Mouse (Mus musculus) CH12.LX (cell line): ENCODE data around the gene D10Wsu102e. TPM values are rescaled to one million over a fixed set of nuclear protein-coding genes. Genes with fewer than 3 reads are reported as not detected.

Experiments used
- DNase-seq: peaks from one replicate; pipeline ENCODE4 v3.0.0-alpha.2; 2013; ENCODE audit errors: extremely low read depth
- H3K27ac ChIP-seq: 2 replicates; pipeline ENCODE4 v1.5.1; 2012; ENCODE audit warnings: low read depth, mild to moderate bottlenecking, control low read depth, moderate library complexity; ENCODE audit not compliant: insufficient read depth
- H3K27me3 ChIP-seq: replicated peaks from 2 replicates; pipeline ENCODE3; 2012; ENCODE audit warnings: inconsistent platforms
- H3K36me3 ChIP-seq, 2 experiments: replicated peaks in 1 of 2; 2 replicates each; pipeline versions ENCODE3 to v1.6.1; 2012; ENCODE audit warnings: inconsistent platforms in 1 of 2, low read length in 1 of 2, mild to moderate bottlenecking in 1 of 2, mixed read lengths in 1 of 2, moderate library complexity in 1 of 2; ENCODE audit not compliant: control insufficient read depth in 1 of 2, insufficient read depth in 1 of 2
- H3K4me1 ChIP-seq, 2 experiments: 2 replicates each; pipeline ENCODE4 v1.6.1; 2012; ENCODE audit warnings: inconsistent platforms in 1 of 2, moderate library complexity in 1 of 2; ENCODE audit not compliant: insufficient read depth in 2 of 2, control insufficient read depth in 1 of 2
- H3K4me2 ChIP-seq: 2 replicates; pipeline ENCODE4 v1.6.1; 2012; ENCODE audit warnings: low read depth, mild to moderate bottlenecking, control low read depth; ENCODE audit not compliant: poor library complexity, insufficient read depth, severe bottlenecking
- H3K4me3 ChIP-seq, 3 experiments: fragments of 150-350 bp in 1 of 3; sonication (generic) in 1 of 3; replicated peaks in 1 of 3; 2 replicates each; pipeline versions ENCODE3 to v1.5.1; 2011 to 2012; ENCODE audit warnings: low read depth in 2 of 3, low read length in 2 of 3, mild to moderate bottlenecking in 2 of 3, moderate library complexity in 2 of 3, control low read depth in 1 of 3, improper control_type of control experiment in 1 of 3, inconsistent platforms in 1 of 3, mixed read lengths in 1 of 3; ENCODE audit not compliant: poor library complexity in 1 of 3
- H3K79me2 ChIP-seq: replicated peaks from 2 replicates; pipeline ENCODE4 v1.6.1; 2012; ENCODE audit warnings: mild to moderate bottlenecking, moderate library complexity; ENCODE audit not compliant: control insufficient read depth, poor library complexity, insufficient read depth, severe bottlenecking; ENCODE audit errors: extremely low read depth
- H3K9ac ChIP-seq: 2 replicates; pipeline ENCODE4 v1.6.1; 2012; ENCODE audit warnings: low read depth, mild to moderate bottlenecking, control low read depth, moderate library complexity; ENCODE audit not compliant: insufficient read depth
- H3K9me3 ChIP-seq: replicated peaks from 2 replicates; pipeline ENCODE3; 2012; ENCODE audit warnings: low read length, inconsistent platforms, mixed read lengths
- CTCF ChIP-seq, 2 experiments: IDR thresholded peaks in 1 of 2; conservative IDR thresholded peaks in 1 of 2; 2 replicates each; pipeline ENCODE4 v1.5.1; 2011 to 2012; ENCODE audit warnings: low read depth in 2 of 2, low read length in 2 of 2, improper control_type of control experiment in 1 of 2, inconsistent platforms in 1 of 2, mild to moderate bottlenecking in 1 of 2, moderate library complexity in 1 of 2
- ELF1 ChIP-seq: IDR thresholded peaks from 2 replicates; pipeline ENCODE4 v1.6.1; 2014; ENCODE audit warnings: low read depth, mild to moderate bottlenecking, inconsistent platforms, low read length, improper control_type of control experiment
- ETS1 ChIP-seq: conservative IDR thresholded peaks from 2 replicates; pipeline ENCODE4 v1.6.1; 2012; ENCODE audit warnings: low read depth, mild to moderate bottlenecking, inconsistent platforms, low read length, improper control_type of control experiment, moderate library complexity
- KAT2A ChIP-seq: IDR thresholded peaks from 2 replicates; pipeline ENCODE4 v1.6.1; 2012; ENCODE audit warnings: low read length, improper control_type of control experiment, inconsistent platforms; ENCODE audit not compliant: insufficient replicate concordance
- MAX ChIP-seq: IDR thresholded peaks from 2 replicates; pipeline ENCODE4 v1.6.1; 2011; ENCODE audit warnings: low read length, improper control_type of control experiment
- MEF2A ChIP-seq: IDR thresholded peaks from 2 replicates; pipeline ENCODE4 v1.6.1; 2014; ENCODE audit warnings: low read depth, mild to moderate bottlenecking, inconsistent platforms, low read length, improper control_type of control experiment, borderline replicate concordance
- MXI1 ChIP-seq: IDR thresholded peaks from 2 replicates; pipeline ENCODE4 v1.6.1; 2011; ENCODE audit warnings: mild to moderate bottlenecking, low read depth, low read length, improper control_type of control experiment
- MYC ChIP-seq: IDR thresholded peaks from 2 replicates; pipeline ENCODE4 v1.6.1; 2011; ENCODE audit warnings: low read depth, mild to moderate bottlenecking, improper control_type of control experiment, low read length
- NELFE ChIP-seq: IDR thresholded peaks from 2 replicates; pipeline ENCODE4 v1.6.1; 2011; ENCODE audit warnings: low read depth, low read length, improper control_type of control experiment
- PAX5 ChIP-seq: IDR thresholded peaks from 2 replicates; pipeline ENCODE4 v1.6.1; 2012; ENCODE audit warnings: low read length, inconsistent platforms, mixed read lengths
- POLR2A ChIP-seq: IDR thresholded peaks from 2 replicates; pipeline ENCODE4 v1.6.1; 2011; ENCODE audit warnings: low read depth, mild to moderate bottlenecking, improper control_type of control experiment, low read length
- POLR2AphosphoS2 ChIP-seq: IDR thresholded peaks from 2 replicates; pipeline ENCODE4 v1.6.1; 2011; ENCODE audit warnings: low read depth, low read length, improper control_type of control experiment
- RCOR1 ChIP-seq: conservative IDR thresholded peaks from 2 replicates; pipeline ENCODE4 v1.6.1; 2012; ENCODE audit warnings: low read depth, mild to moderate bottlenecking, inconsistent platforms, low read length, improper control_type of control experiment
- TBP ChIP-seq: conservative IDR thresholded peaks from 2 replicates; pipeline ENCODE4 v1.6.1; 2011; ENCODE audit warnings: low read depth, low read length, improper control_type of control experiment
- TCF12 ChIP-seq: IDR thresholded peaks from 2 replicates; pipeline ENCODE4 v1.6.1; 2014; ENCODE audit warnings: low read depth, mild to moderate bottlenecking, inconsistent platforms, low read length, improper control_type of control experiment
- UBTF ChIP-seq: IDR thresholded peaks from 2 replicates; pipeline ENCODE4 v1.6.1; 2012; ENCODE audit warnings: low read depth, mild to moderate bottlenecking, inconsistent platforms, low read length, improper control_type of control experiment, moderate library complexity
- USF2 ChIP-seq: conservative IDR thresholded peaks from 2 replicates; pipeline ENCODE4 v1.6.1; 2011; ENCODE audit warnings: low read depth, low read length, improper control_type of control experiment
- ZC3H11A ChIP-seq: IDR thresholded peaks from 2 replicates; pipeline ENCODE4 v1.6.1; 2012; ENCODE audit warnings: low read depth, mild to moderate bottlenecking, inconsistent platforms, low read length, improper control_type of control experiment
- ZMIZ1 ChIP-seq: IDR thresholded peaks from 2 replicates; pipeline ENCODE4 v1.6.1; 2012; ENCODE audit warnings: low read depth, mild to moderate bottlenecking, inconsistent platforms, low read length, improper control_type of control experiment
- ZNF384 ChIP-seq: IDR thresholded peaks from 2 replicates; pipeline ENCODE4 v1.6.1; 2012; ENCODE audit warnings: low read depth, low read length, improper control_type of control experiment, inconsistent platforms
- dilution Hi-C: fragments of 300-500 bp; cut with MboI; formaldehyde crosslinking; loops from 2 replicates; pipeline ENCODE4 v1.14.3; 2020; ENCODE audit warnings: low sequenced_read_pairs; ENCODE audit not compliant: extremely low pct_unique_long_range_greater_than_20kb, extremely low pct_ligation_motif_present
- in situ Hi-C: fragments of 300-500 bp; cut with MboI; formaldehyde crosslinking; loops from 3 replicates; pipeline ENCODE4 v1.14.3; 2019; ENCODE audit warnings: low sequenced_read_pairs, low pct_ligation_motif_present, low pct_unique_long_range_greater_than_20kb, mixed read lengths
- polyA plus RNA-seq: library from polyadenylated mRNA; unstranded; fragments of >175 nt; gene quantifications from 2 replicates; pipeline ENCODE4 v1.2.1, GENCODE M21; 2012; ENCODE audit warnings: low read depth; ENCODE audit not compliant: insufficient read length
- total RNA-seq, 2 experiments: library from RNA; depleted of rRNA; stranded (reverse); fragments of 300-350 nt in 1 of 2; fragments of >200 nt in 1 of 2; gene quantifications; 2 replicates each; pipeline ENCODE4 v1.2.3; 2012 to 2014

The D10Wsu102e gene
- total and polyA plus RNA-seq, 3 experiments = 1.0 to 1.6 (median 1.6) TPM

- H3K9ac ChIP-seq = no peak overlapping the region
- no peak for TF ChIP-seq ZNF384
- TF ChIP-seq MXI1 = no peak
- no peak for TF ChIP-seq MYC
- no peak for TF ChIP-seq TBP
- no peak for TF ChIP-seq POLR2A
- TF ChIP-seq ETS1 = no peak
- TF ChIP-seq MAX = no peak
- TF ChIP-seq USF2 = no peak
- TF ChIP-seq, all 38 proteins: peak for 0
- Histone ChIP-seq H3K9me3 (no peaks in the 10 kb centered on the region), H3K36me3 (no peaks in the 10 kb centered on the region), H3K79me2 (no peaks in the 10 kb centered on the region), H3K4me3 (no peak overlapping the region), H3K27me3 (no peaks in the 10 kb centered on the region), H3K4me1 (peaks cover 2 to 25% of the 10 kb centered on the region in 2 experiments; a peak in 2 of 4 replicates), H3K27ac (no peak overlapping the region), H3K4me2 (no peak overlapping the region)
- in situ Hi-C loops (loop anchor here (25.0 kb wide), 1 partner anchor 408 kb away; no protein-coding TSS in a partner anchor), dilution Hi-C loops (no loop called here)
- no peak for DNase-seq
These were observed 39.6 kb upstream of the D10Wsu102e start for GRCm38 (mm10) chr10:83320396-83320795.

GRCm38 (mm10) chr10:83320870-83321269 is 39.2 kb upstream of the D10Wsu102e start:
- H3K4me2 ChIP-seq = no peak overlapping the region
- H3K4me3 ChIP-seq = no peak overlapping the region
- in situ Hi-C loops (loop anchor here (25.0 kb wide), 1 partner anchor 409 kb away; no protein-coding TSS in a partner anchor), dilution Hi-C loops (no loop called here)
- H3K27ac ChIP-seq = no peak overlapping the region
- H3K36me3 ChIP-seq = no peaks in the 10 kb centered on the region
- TF ChIP-seq RCOR1 (no peak), UBTF (no peak), ZMIZ1 (no peak), ELF1 (no peak), MYC (no peak), ZC3H11A (no peak), NELFE (no peak), PAX5 (no peak), POLR2A (no peak), KAT2A (no peak), MEF2A (no peak), TCF12 (no peak), ZNF384 (no peak), MAX (no peak), CTCF (conservative IDR thresholded peaks at IDR 0.05 in 1 of 2, IDR thresholded peaks at IDR 0.05 in 1 of 2; ENCODE audit: low read depth in 2 of 2, low read length in 2 of 2) (no peak), POLR2AphosphoS2 (no peak)
- no peaks in the 10 kb centered on the region for H3K79me2 ChIP-seq
- peaks cover 2 to 25% of the 10 kb centered on the region in 2 experiments; a peak in 2 of 4 replicates for H3K4me1 ChIP-seq
- no peak overlapping the region for H3K9ac ChIP-seq
- DNase-seq = no peak
- H3K27me3 ChIP-seq = no peaks in the 10 kb centered on the region
- H3K9me3 ChIP-seq = no peaks in the 10 kb centered on the region
